Comparison of ENCODE assay signal across 8 mouse cellular contexts in genomic region chr3:123448096-123448495, GRCm38 (mm10). TPM values are rescaled to one million over a fixed set of nuclear protein-coding genes. Genes with fewer than 3 reads are reported as not detected.
DNase-seq lines count a peak whose midpoint lies in the region; ATAC-seq lines count a peak whose summit lies in the region.

No protein-coding gene starts in this region.

- H3K4me3 ChIP-seq in hindbrain, embryonic 14.5 days (replicated peaks; ENCODE audit: low read length) = peak overlapping the region; percentile 87

- H3K9me3 ChIP-seq in hindbrain, embryonic 14.5 days (ENCODE audit: control insufficient read depth, low read length) = peaks cover 5% of the 10 kb centered on the region; the same call in 1 of the 2 replicates

- peak overlapping the region; percentile 100 for H3K4me2 ChIP-seq in hindbrain, embryonic 14.5 days (replicated peaks)

- H3K27ac ChIP-seq in hindbrain, embryonic 14.5 days = no peak overlapping the region

- peak; percentile 28 for DNase-seq in CD4-positive, CD25-positive, alpha-beta regulatory T cell, adult 2 months (ENCODE audit: low read depth, low spot score)
- DNase-seq in brain, adult 2 months (ENCODE audit: low read depth, low spot score) = peak; percentile 41
- peak; percentile 28 for DNase-seq in hindbrain, embryonic 14.5 days (ENCODE audit: low spot score)
- peak; percentile 68 for DNase-seq in lung, postnatal 36 days
- DNase-seq in thymus, postnatal 0 days (ENCODE audit: low spot score) = no peak
- DNase-seq in spleen, adult 18-20 months = no peak

- peaks cover 12% of the 10 kb centered on the region; the same call in 1 of the 2 replicates for H3K4me1 ChIP-seq in hindbrain, embryonic 14.5 days (replicated peaks; ENCODE audit: control insufficient read depth, insufficient read depth, low read length)

- peaks cover 6% of the 10 kb centered on the region; the same call in 1 of the 2 replicates for H3K27me3 ChIP-seq in hindbrain, embryonic 14.5 days (ENCODE audit: control insufficient read depth, insufficient read depth, low read length)

- H3K36me3 ChIP-seq in hindbrain, embryonic 14.5 days (replicated peaks; ENCODE audit: control insufficient read depth, insufficient read depth) = no peaks in the 10 kb centered on the region

- WGBS in hindbrain, embryonic 14.5 days = 2% methylated on average over 10 of the region's 10 CpGs

- H3K9ac ChIP-seq in hindbrain, embryonic 14.5 days = peak overlapping the region; percentile 83

- ATAC-seq in CD4-positive, CD25-positive, alpha-beta regulatory T cell, adult 4 months = no peak
- no peak for ATAC-seq in hindbrain, embryonic 14.5 days (ENCODE audit: low FRiP score)
- ATAC-seq in megakaryocyte, adult 5-6 weeks (ENCODE audit: poor library complexity, severe bottlenecking) = no peak

RNA-seq across cellular contexts. Expression of gene Prss12, which starts 1.4 kb away (rescaled TPM):
- 1 to 10 TPM in 1 of 2 experiments, under 1 TPM in 1; 0.46 to 1.3 TPM for polyA plus RNA-seq in CD4-positive, CD25-positive, alpha-beta regulatory T cell, adult 4 months (2017; shearing (Covaris generic))
- polyA plus RNA-seq in hindbrain, embryonic 14.5 days (2014; fragmentation: Nextera tagmentation; extraction: Ambion mirVana) = 15.7 and 17.1 TPM in 2 replicates
- 0.16 TPM in 1 of 2 replicates, not detected in the other for total RNA-seq in megakaryocyte, adult 5-6 weeks (2015)
- total RNA-seq in megakaryocyte, adult 5-6 weeks (2017) = 0.26 TPM in 1 of 2 replicates, not detected in the other
- 0.32 and 0.48 TPM in 2 replicates for polyA plus RNA-seq in thymus, postnatal 0 days (2015; fragmentation: Nextera tagmentation; extraction: Ambion mirVana)

Comparison
In these comparisons a context has a peak if more than half of its experiments do, and no peak if none do; other contexts are left out.
1. DNase-seq: peak in CD4-positive, CD25-positive, alpha-beta regulatory T cell, adult 2 months (single experiment), brain, adult 2 months (single experiment), hindbrain, embryonic 14.5 days (single experiment) and lung, postnatal 36 days (single experiment); none in thymus, postnatal 0 days (single experiment) and spleen, adult 18-20 months (0 of 2).